Mouse (Mus musculus): ENCODE measurements at regions not wholly inside any gene's neighbourhood (a gene's known extent, or its start where the extent isn't known, plus 50 kb on each side); places are given as distances from the start of the nearest gene placed in this dataset.
A peak's percentile ranks its signal among the peaks of the same experiment; 100 is the strongest.
"Not testable (repeated sequence)": the region's sequence is repeated elsewhere in the genome, so short reads cannot be mapped to it uniquely, and the experiment has no call there.

DNA sequence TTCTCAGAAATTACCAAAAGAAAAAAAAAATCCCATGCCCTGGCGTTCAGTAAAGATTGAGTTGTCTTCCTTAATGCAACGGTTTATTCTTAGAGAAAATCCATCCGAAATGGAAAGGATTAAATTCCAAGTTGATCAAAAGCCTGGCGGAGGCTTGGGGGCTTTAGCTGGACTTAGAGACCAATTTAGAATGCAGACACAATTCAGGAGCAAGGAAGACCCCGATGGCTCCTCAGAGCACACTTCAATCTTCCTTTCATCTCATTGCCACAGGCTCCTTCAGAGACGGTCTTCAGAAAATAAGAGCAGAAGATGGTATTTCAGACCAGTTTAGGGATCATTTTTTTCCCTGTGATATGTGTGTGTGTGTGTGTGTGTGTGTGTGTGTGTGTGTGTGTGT lies 171.8 kb downstream of the Ankrd50 start:
- DNase-seq: no peak

DNA sequence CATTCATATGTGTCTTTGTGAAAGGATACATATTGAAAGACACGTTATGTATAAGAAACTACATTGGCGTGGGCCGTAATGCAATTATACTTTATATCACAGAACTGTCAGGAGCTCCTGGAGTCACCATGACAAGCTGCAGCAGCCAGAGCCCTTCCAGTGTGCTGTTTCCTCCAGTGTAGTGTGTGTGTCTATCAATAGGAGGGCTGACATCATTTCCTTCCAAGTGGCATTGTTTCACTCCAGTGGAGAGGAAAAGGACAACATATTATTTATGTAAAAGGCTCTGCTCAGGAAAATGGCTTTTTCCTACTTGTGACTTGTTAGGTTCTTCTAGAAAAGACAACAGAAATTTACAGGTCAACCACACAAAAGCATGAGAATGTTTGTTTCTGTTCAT lies 172.5 kb downstream of the Ankrd50 start:
- DNase-seq: peak; percentile 21

GRCm38 (mm10) chr3:38299898-38300751 lies 184.5 kb downstream of the Ankrd50 start:
- peak; percentile 17 for DNase-seq

DNA sequence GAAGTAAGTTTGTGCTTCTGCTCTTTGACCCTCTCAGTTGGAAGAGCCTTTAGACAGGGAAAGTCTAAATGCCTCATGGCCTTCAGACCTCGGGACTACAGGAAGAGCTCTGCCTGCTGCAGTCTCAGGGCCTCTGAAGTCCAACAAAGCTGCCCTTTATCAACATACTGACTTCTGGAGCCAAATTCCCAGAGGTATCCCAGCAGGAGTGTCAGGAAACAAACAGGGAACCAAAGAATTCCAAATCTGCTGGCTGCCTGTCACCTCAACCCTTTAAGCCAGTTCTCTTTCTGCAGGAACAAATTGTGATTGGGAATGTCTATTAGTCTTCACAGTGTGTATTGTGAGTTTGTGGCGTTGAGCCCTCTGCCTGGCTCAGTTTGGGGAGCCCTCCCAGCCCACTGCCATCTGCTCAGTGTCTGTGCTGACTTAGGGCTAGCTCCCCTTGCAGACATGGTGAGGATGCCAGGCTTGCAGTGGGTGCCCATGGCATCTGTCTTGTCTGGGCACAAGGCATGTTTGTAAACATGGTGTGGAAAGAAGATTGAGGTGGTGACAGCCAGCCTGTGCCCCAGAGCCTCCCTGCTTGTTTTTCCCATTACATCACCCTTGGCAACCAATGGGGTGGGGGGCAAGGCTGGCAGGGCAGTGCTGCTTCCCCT lies 185.3 kb downstream of the Ankrd50 start:
- DNase-seq: peak; percentile 16

DNA sequence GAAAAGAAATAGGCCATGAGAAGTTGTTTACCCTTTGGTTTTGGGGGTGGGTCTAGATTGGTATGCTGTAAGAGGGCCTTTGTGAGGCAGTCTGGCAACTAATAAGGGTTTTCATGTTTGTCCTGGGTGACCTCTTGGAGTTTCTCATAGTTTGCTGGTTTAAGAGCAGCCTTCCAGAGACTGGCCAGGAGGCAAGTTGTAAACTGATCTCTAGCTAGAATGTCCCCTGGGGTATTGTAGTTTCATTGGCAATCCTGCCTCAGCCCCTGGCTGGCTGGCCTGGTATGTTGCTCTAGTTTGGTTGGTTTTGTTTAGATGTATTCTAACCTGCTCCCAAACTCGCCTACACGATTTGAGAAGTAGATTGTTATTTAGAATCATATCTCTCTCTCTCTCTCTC lies 187.1 kb downstream of the Ankrd50 start:
- no peak for DNase-seq

- DNase-seq: no peak
These were observed 195.6 kb downstream of the Ankrd50 start for GRCm38 (mm10) chr3:38289062-38289461.

- DNase-seq: peak; percentile 40
These were observed 200.9 kb downstream of the Ankrd50 start for GRCm38 (mm10) chr3:38283687-38284124.

- DNase-seq: no peak
These were observed 201.8 kb downstream of the Ankrd50 start for GRCm38 (mm10) chr3:38282891-38283290.

DNA sequence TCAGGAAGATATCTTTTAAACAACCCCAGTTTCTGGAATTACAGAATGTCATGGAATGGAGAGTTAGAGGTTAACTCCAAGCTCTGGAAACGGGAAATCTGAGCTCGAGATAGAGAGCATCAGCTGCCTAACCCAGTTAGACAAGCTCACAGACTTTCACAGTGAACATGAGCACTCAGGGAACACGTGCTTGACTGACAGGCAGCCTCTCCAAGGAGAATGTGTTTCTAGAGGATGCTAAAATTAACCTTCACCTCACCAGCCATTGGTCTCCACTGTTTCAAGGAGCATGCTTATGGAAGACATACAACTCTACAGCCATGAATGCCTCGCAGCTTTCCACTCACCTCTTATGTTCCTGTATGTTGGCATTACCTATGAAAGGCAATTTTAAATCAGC lies 203.0 kb downstream of the Ankrd50 start:
- no peak for DNase-seq

GRCm38 (mm10) chr3:38280876-38281275 lies 203.8 kb downstream of the Ankrd50 start:
- DNase-seq: no peak

GRCm38 (mm10) chr3:38280105-38280504 lies 204.5 kb downstream of the Ankrd50 start:
- DNase-seq: no peak

- no peak for DNase-seq
These were observed 207.6 kb downstream of the Ankrd50 start for GRCm38 (mm10) chr3:38276948-38277504.

- DNase-seq: no peak
These were observed 209.3 kb downstream of the Ankrd50 start for GRCm38 (mm10) chr3:38275321-38275720.

GRCm38 (mm10) chr3:38270742-38271141 lies 213.9 kb downstream of the Ankrd50 start:
- no peak for DNase-seq

- no peak for DNase-seq
These were observed 216.4 kb downstream of the Ankrd50 start for GRCm38 (mm10) chr3:38268226-38268625.

- DNase-seq: no peak
These were observed 221.1 kb downstream of the Ankrd50 start for GRCm38 (mm10) chr3:38263261-38264141.

GRCm38 (mm10) chr3:38261326-38262075 lies 223.1 kb downstream of the Ankrd50 start:
- DNase-seq: no peak

GRCm38 (mm10) chr3:38259223-38259622 lies 225.4 kb downstream of the Ankrd50 start:
- DNase-seq: not testable (repeated sequence)

DNA sequence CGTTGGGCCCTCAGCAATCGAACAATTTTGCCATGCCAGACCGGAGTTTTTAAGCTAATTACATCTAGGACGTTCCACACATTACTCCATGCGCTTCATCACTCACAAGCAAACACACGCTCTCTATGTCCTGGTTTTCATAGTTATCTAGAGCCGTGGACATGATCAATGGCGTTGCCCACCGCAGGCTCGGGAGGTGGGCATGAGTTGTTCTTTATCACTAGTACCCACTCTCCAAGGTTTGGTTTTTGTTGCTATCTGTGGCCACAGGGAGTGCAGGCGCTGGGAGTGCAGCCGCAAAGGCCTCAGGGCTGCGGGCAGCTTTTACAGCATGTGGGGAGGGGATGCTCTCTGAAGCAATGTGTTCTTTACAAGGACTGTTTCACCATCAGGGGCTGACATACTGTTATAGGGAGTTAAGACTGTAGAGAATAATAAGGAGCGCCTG lies 226.8 kb downstream of the Ankrd50 start:
- DNase-seq: no peak

- no peak for DNase-seq
These were observed 227.4 kb downstream of the Ankrd50 start for GRCm38 (mm10) chr3:38257076-38257842.

- peak; percentile 66 for DNase-seq
These were observed 229.0 kb downstream of the Ankrd50 start for GRCm38 (mm10) chr3:38255674-38256073.
